Mouse (Mus musculus): ENCODE results near the gene Gm20388.

DNA sequence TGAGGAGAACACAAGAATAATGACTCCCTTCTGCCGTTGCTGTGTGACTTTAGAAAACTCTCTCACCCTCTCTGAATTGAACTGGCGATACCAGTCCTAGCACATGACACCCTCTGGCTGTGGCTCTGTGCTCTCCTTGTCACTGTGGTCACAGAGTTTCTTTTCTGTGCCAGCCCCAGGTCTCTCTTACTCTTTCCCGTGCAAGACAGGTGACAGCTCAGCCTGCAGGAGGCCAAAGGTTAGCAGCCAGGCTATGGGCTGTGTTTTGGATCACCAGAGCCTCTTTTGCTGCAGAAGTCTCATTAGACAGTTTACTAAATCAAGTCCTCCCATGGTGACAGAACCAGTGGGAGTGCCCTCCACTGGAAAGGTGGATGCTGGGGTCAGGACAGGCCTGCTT is 463.0 kb downstream of the Gm20388 start:
- TF ChIP-seq CTCF (IDR thresholded peaks at IDR 0.05; ENCODE audit: borderline replicate concordance, extremely low read depth, insufficient read depth, insufficient read length) (no peak), POLR2A (IDR thresholded peaks at IDR 0.05; ENCODE audit: borderline replicate concordance, extremely low read depth, insufficient read depth, insufficient read length, poor library complexity, severe bottlenecking) (no peak)

All from brain, embryonic 14.5 days (tissue).